Mouse (Mus musculus): ENCODE measurements around the gene Plekhg3. TPM values are rescaled to one million over a fixed set of nuclear protein-coding genes. Genes with fewer than 3 reads are reported as not detected.
A peak's percentile ranks its signal among the peaks of the same experiment; 100 is the strongest.

Gene Plekhg3
- polyA plus RNA-seq, 1 experiment from 2014 or later: 15.1 TPM

- H3K4me3 ChIP-seq (ENCODE audit: low read length): no peak overlapping the region
- no peak for ATAC-seq (ENCODE audit: low FRiP score, low TSS enrichment)
- no peaks in the 10 kb centered on the region for H3K9me3 ChIP-seq (ENCODE audit: control insufficient read depth, low read length)
- H3K4me2 ChIP-seq (replicated peaks; ENCODE audit: low read depth, low read length): no peak overlapping the region
- WGBS: 88% methylated on average over 3 of the region's 3 CpGs
- no peaks in the 10 kb centered on the region for H3K27me3 ChIP-seq (ENCODE audit: control insufficient read depth, insufficient read depth, low read length)
- H3K9ac ChIP-seq (ENCODE audit: low read depth, low read length): no peak overlapping the region
- H3K36me3 ChIP-seq (ENCODE audit: control insufficient read depth, insufficient read depth, low read length): no peaks in the 10 kb centered on the region
- H3K4me1 ChIP-seq (ENCODE audit: control insufficient read depth, insufficient read depth, low read length): peaks cover 12% of the 10 kb centered on the region; the same call in 1 of the 2 replicates
- no peak overlapping the region for H3K27ac ChIP-seq (ENCODE audit: low read depth, low read length)
These were observed 60.3 kb downstream of the Plekhg3 start for GRCm38 (mm10) chr12:76591037-76591436.

- no peak overlapping the region for H3K4me3 ChIP-seq (ENCODE audit: low read length)
- no peaks in the 10 kb centered on the region for H3K36me3 ChIP-seq (ENCODE audit: control insufficient read depth, insufficient read depth, low read length)
- ATAC-seq (ENCODE audit: low FRiP score, low TSS enrichment): no peak
- WGBS: 67% methylated on average over 1 of the region's 1 CpGs
- H3K27me3 ChIP-seq (ENCODE audit: control insufficient read depth, insufficient read depth, low read length): no peaks in the 10 kb centered on the region
- no peak overlapping the region for H3K9ac ChIP-seq (ENCODE audit: low read depth, low read length)
- no peaks in the 10 kb centered on the region for H3K9me3 ChIP-seq (ENCODE audit: control insufficient read depth, low read length)
- no peak overlapping the region for H3K4me2 ChIP-seq (replicated peaks; ENCODE audit: low read depth, low read length)
- H3K4me1 ChIP-seq (ENCODE audit: control insufficient read depth, insufficient read depth, low read length): peaks cover 12% of the 10 kb centered on the region; the same call in 1 of the 2 replicates
- no peak overlapping the region for H3K27ac ChIP-seq (ENCODE audit: low read depth, low read length)
These were observed 61.5 kb downstream of the Plekhg3 start for GRCm38 (mm10) chr12:76592213-76592612.

GRCm38 (mm10) chr12:76593254-76593653, 62.6 kb downstream of the Plekhg3 start:
- H3K4me3 ChIP-seq (ENCODE audit: low read length): no peak overlapping the region
- ATAC-seq (ENCODE audit: low FRiP score, low TSS enrichment): no peak
- WGBS: 90% methylated on average over 6 of the region's 6 CpGs
- peaks cover 12% of the 10 kb centered on the region for H3K4me1 ChIP-seq (ENCODE audit: control insufficient read depth, insufficient read depth, low read length)
- no peaks in the 10 kb centered on the region for H3K9me3 ChIP-seq (ENCODE audit: control insufficient read depth, low read length)
- H3K27me3 ChIP-seq (ENCODE audit: control insufficient read depth, insufficient read depth, low read length): no peaks in the 10 kb centered on the region
- H3K9ac ChIP-seq (ENCODE audit: low read depth, low read length): no peak overlapping the region
- no peak overlapping the region for H3K27ac ChIP-seq (ENCODE audit: low read depth, low read length)
- H3K4me2 ChIP-seq (replicated peaks; ENCODE audit: low read depth, low read length): no peak overlapping the region
- H3K36me3 ChIP-seq (ENCODE audit: control insufficient read depth, insufficient read depth, low read length): no peaks in the 10 kb centered on the region

GRCm38 (mm10) chr12:76593839-76594322, 63.2 kb downstream of the Plekhg3 start:
- Histone ChIP-seq H3K4me3 (ENCODE audit: low read length) (no peak overlapping the region), H3K9me3 (ENCODE audit: control insufficient read depth, low read length) (no peaks in the 10 kb centered on the region), H3K4me1 (ENCODE audit: control insufficient read depth, insufficient read depth, low read length) (peaks cover 12% of the 10 kb centered on the region), H3K27me3 (ENCODE audit: control insufficient read depth, insufficient read depth, low read length) (no peaks in the 10 kb centered on the region), H3K27ac (ENCODE audit: low read depth, low read length) (no peak overlapping the region; the same call in 1 of the 2 replicates), H3K4me2 (replicated peaks; ENCODE audit: low read depth, low read length) (no peak overlapping the region), H3K36me3 (ENCODE audit: control insufficient read depth, insufficient read depth, low read length) (no peaks in the 10 kb centered on the region), H3K9ac (ENCODE audit: low read depth, low read length) (no peak overlapping the region)
- ATAC-seq (ENCODE audit: low FRiP score, low TSS enrichment): no peak
- WGBS: 23% methylated on average over 7 of the region's 7 CpGs

- 69% methylated on average over 3 of the region's 3 CpGs for WGBS
- Histone ChIP-seq H3K9me3 (ENCODE audit: control insufficient read depth, low read length) (no peaks in the 10 kb centered on the region), H3K27me3 (ENCODE audit: control insufficient read depth, insufficient read depth, low read length) (no peaks in the 10 kb centered on the region), H3K36me3 (ENCODE audit: control insufficient read depth, insufficient read depth, low read length) (no peaks in the 10 kb centered on the region), H3K4me3 (ENCODE audit: low read length) (no peak overlapping the region), H3K9ac (ENCODE audit: low read depth, low read length) (no peak overlapping the region), H3K27ac (ENCODE audit: low read depth, low read length) (no peak overlapping the region), H3K4me1 (ENCODE audit: control insufficient read depth, insufficient read depth, low read length) (peaks cover 12% of the 10 kb centered on the region), H3K4me2 (replicated peaks; ENCODE audit: low read depth, low read length) (no peak overlapping the region)
- no peak for ATAC-seq (ENCODE audit: low FRiP score, low TSS enrichment)
These were observed 63.9 kb downstream of the Plekhg3 start for GRCm38 (mm10) chr12:76594556-76594955.

- Histone ChIP-seq H3K4me1 (ENCODE audit: control insufficient read depth, insufficient read depth, low read length) (peaks cover 5% of the 10 kb centered on the region), H3K36me3 (ENCODE audit: control insufficient read depth, insufficient read depth, low read length) (no peaks in the 10 kb centered on the region), H3K4me3 (ENCODE audit: low read length) (no peak overlapping the region), H3K9ac (ENCODE audit: low read depth, low read length) (no peak overlapping the region), H3K27me3 (ENCODE audit: control insufficient read depth, insufficient read depth, low read length) (no peaks in the 10 kb centered on the region), H3K9me3 (ENCODE audit: control insufficient read depth, low read length) (no peaks in the 10 kb centered on the region), H3K27ac (ENCODE audit: low read depth, low read length) (no peak overlapping the region), H3K4me2 (replicated peaks; ENCODE audit: low read depth, low read length) (no peak overlapping the region)
- ATAC-seq (ENCODE audit: low FRiP score, low TSS enrichment): no peak
- 84% methylated on average over 2 of the region's 2 CpGs for whole genome bisulfite sequencing
These were observed 65.1 kb downstream of the Plekhg3 start for GRCm38 (mm10) chr12:76595830-76596229.

GRCm38 (mm10) chr12:76596292-76597023, 65.8 kb downstream of the Plekhg3 start:
- ATAC-seq (ENCODE audit: low FRiP score, low TSS enrichment): peak; percentile 56
- WGBS: 60% methylated on average over 15 of the region's 15 CpGs

GRCm38 (mm10) chr12:76597577-76598100, 66.9 kb downstream of the Plekhg3 start:
- no peaks in the 10 kb centered on the region for H3K36me3 ChIP-seq (ENCODE audit: control insufficient read depth, insufficient read depth, low read length)
- H3K27ac ChIP-seq (ENCODE audit: low read depth, low read length): no peak overlapping the region
- no peaks in the 10 kb centered on the region for H3K9me3 ChIP-seq (ENCODE audit: control insufficient read depth, low read length)
- H3K4me2 ChIP-seq (replicated peaks; ENCODE audit: low read depth, low read length): no peak overlapping the region
- H3K9ac ChIP-seq (ENCODE audit: low read depth, low read length): no peak overlapping the region
- ATAC-seq (ENCODE audit: low FRiP score, low TSS enrichment): no peak
- no peaks in the 10 kb centered on the region for H3K27me3 ChIP-seq (ENCODE audit: control insufficient read depth, insufficient read depth, low read length)
- H3K4me3 ChIP-seq (ENCODE audit: low read length): no peak overlapping the region
- WGBS: 72% methylated on average over 15 of the region's 15 CpGs
- peaks cover 5% of the 10 kb centered on the region for H3K4me1 ChIP-seq (ENCODE audit: control insufficient read depth, insufficient read depth, low read length)

More at GRCm38 (mm10) chr12:76596292-76597023, 65.8 kb downstream of the Plekhg3 start:
- Histone ChIP-seq H3K27me3 (ENCODE audit: control insufficient read depth, insufficient read depth, low read length) (no peaks in the 10 kb centered on the region), H3K9me3 (ENCODE audit: control insufficient read depth, low read length) (no peaks in the 10 kb centered on the region), H3K27ac (ENCODE audit: low read depth, low read length) (no peak overlapping the region), H3K36me3 (ENCODE audit: control insufficient read depth, insufficient read depth, low read length) (no peaks in the 10 kb centered on the region), H3K4me3 (ENCODE audit: low read length) (no peak overlapping the region), H3K9ac (ENCODE audit: low read depth, low read length) (no peak overlapping the region), H3K4me2 (replicated peaks; ENCODE audit: low read depth, low read length) (no peak overlapping the region), H3K4me1 (ENCODE audit: control insufficient read depth, insufficient read depth, low read length) (peaks cover 5% of the 10 kb centered on the region)

GRCm38 (mm10) chr12:76598196-76598928, 67.7 kb downstream of the Plekhg3 start:
- Histone ChIP-seq H3K9me3 (ENCODE audit: control insufficient read depth, low read length) (no peaks in the 10 kb centered on the region), H3K36me3 (ENCODE audit: control insufficient read depth, insufficient read depth, low read length) (no peaks in the 10 kb centered on the region), H3K4me3 (ENCODE audit: low read length) (no peak overlapping the region), H3K27me3 (ENCODE audit: control insufficient read depth, insufficient read depth, low read length) (no peaks in the 10 kb centered on the region), H3K9ac (ENCODE audit: low read depth, low read length) (no peak overlapping the region), H3K4me1 (ENCODE audit: control insufficient read depth, insufficient read depth, low read length) (peaks cover 5% of the 10 kb centered on the region), H3K27ac (ENCODE audit: low read depth, low read length) (no peak overlapping the region), H3K4me2 (replicated peaks; ENCODE audit: low read depth, low read length) (no peak overlapping the region)
- ATAC-seq (ENCODE audit: low FRiP score, low TSS enrichment): no peak
- WGBS: 69% methylated on average over 24 of the region's 24 CpGs

Measured in kidney, embryonic 14.5 days (tissue).